Mouse (Mus musculus): Measurements from ENCODE around the gene Serpina3f. TPM values are rescaled to one million over a fixed set of nuclear protein-coding genes. Genes with fewer than 3 reads are reported as not detected.
"Not testable (repeated sequence)": the region's sequence is repeated elsewhere in the genome, so short reads cannot be mapped to it uniquely, and the experiment has no call there.

Gene Serpina3f
- polyA plus RNA-seq, 1 experiment from 2014 or later, result 4.1 TPM

- Histone ChIP-seq H3K36me3 (replicated peaks; ENCODE audit: insufficient read depth, low read length) (no peaks in the 10 kb centered on the region), H3K4me3 (ENCODE audit: low read depth, low read length) (no peak overlapping the region), H3K4me2 (ENCODE audit: low read depth, low read length) (no peak overlapping the region), H3K27ac (ENCODE audit: low read depth) (no peak overlapping the region), H3K9me3 (ENCODE audit: low read length) (no peaks in the 10 kb centered on the region), H3K27me3 (ENCODE audit: insufficient read depth, low read length) (no peaks in the 10 kb centered on the region), H3K9ac (replicated peaks) (no peak overlapping the region), H3K4me1 (ENCODE audit: insufficient read depth) (peaks cover 3% of the 10 kb centered on the region; the same call in 1 of the 2 replicates)
- TF ChIP-seq CTCF (IDR thresholded peaks at IDR 0.05; ENCODE audit: low read depth) (no peak), EP300 (IDR thresholded peaks at IDR 0.05; ENCODE audit: low read depth) (no peak)
- ATAC-seq (no peak), DNase-seq (no peak)
- 52% methylated on average over 1 of the region's 1 CpGs for WGBS (ENCODE audit: insufficient replicate concordance)
Measured at GRCm38 (mm10) chr12:104215249-104215648, 905 bp downstream of the Serpina3f start.

GRCm38 (mm10) chr12:104221616-104222015 lies 7.3 kb downstream of the Serpina3f start:
- Histone ChIP-seq H3K9me3 (ENCODE audit: low read length) (no peaks in the 10 kb centered on the region), H3K27me3 (ENCODE audit: insufficient read depth, low read length) (no peaks in the 10 kb centered on the region), H3K4me2 (ENCODE audit: low read depth, low read length) (no peak overlapping the region), H3K4me1 (ENCODE audit: insufficient read depth) (peaks cover 6% of the 10 kb centered on the region), H3K36me3 (replicated peaks; ENCODE audit: insufficient read depth, low read length) (no peaks in the 10 kb centered on the region), H3K9ac (replicated peaks) (no peak overlapping the region), H3K27ac (ENCODE audit: low read depth) (no peak overlapping the region), H3K4me3 (ENCODE audit: low read depth, low read length) (no peak overlapping the region)
- TF ChIP-seq CTCF (IDR thresholded peaks at IDR 0.05; ENCODE audit: low read depth), result no peak
- TF ChIP-seq EP300 (IDR thresholded peaks at IDR 0.05; ENCODE audit: low read depth), result no peak
- DNase-seq (no peak), ATAC-seq (no peak)
- 70% methylated on average over 1 of the region's 1 CpGs for WGBS (ENCODE audit: insufficient replicate concordance)

- no peaks in the 10 kb centered on the region for H3K27me3 ChIP-seq (ENCODE audit: insufficient read depth, low read length)
- H3K4me3 ChIP-seq (ENCODE audit: low read depth, low read length), result no peak overlapping the region
- WGBS (ENCODE audit: insufficient replicate concordance), result 33% methylated on average over 1 of the region's 1 CpGs
- H3K36me3 ChIP-seq (replicated peaks; ENCODE audit: insufficient read depth, low read length), result no peaks in the 10 kb centered on the region
- H3K27ac ChIP-seq (ENCODE audit: low read depth), result no peak overlapping the region
- ATAC-seq, result no peak
- H3K9ac ChIP-seq (replicated peaks), result no peak overlapping the region
- no peaks in the 10 kb centered on the region for H3K9me3 ChIP-seq (ENCODE audit: low read length)
- peaks cover 3% of the 10 kb centered on the region; the same call in 1 of the 2 replicates for H3K4me1 ChIP-seq (ENCODE audit: insufficient read depth)
- TF ChIP-seq EP300 (IDR thresholded peaks at IDR 0.05; ENCODE audit: low read depth) (no peak), CTCF (IDR thresholded peaks at IDR 0.05; ENCODE audit: low read depth) (no peak)
- H3K4me2 ChIP-seq (ENCODE audit: low read depth, low read length), result no peak overlapping the region
- no peak for DNase-seq
Measured at GRCm38 (mm10) chr12:104223690-104224089, 9.3 kb downstream of the Serpina3f start.

GRCm38 (mm10) chr12:104224598-104225300 lies 10.4 kb downstream of the Serpina3f start:
- WGBS (ENCODE audit: insufficient replicate concordance), result 43% methylated on average over 7 of the region's 7 CpGs
- H3K9ac ChIP-seq (replicated peaks), result no peak overlapping the region
- H3K4me3 ChIP-seq (ENCODE audit: low read depth, low read length), result no peak overlapping the region
- H3K4me2 ChIP-seq (ENCODE audit: low read depth, low read length), result no peak overlapping the region
- H3K27ac ChIP-seq (ENCODE audit: low read depth), result no peak overlapping the region
- H3K9me3 ChIP-seq (ENCODE audit: low read length), result no peaks in the 10 kb centered on the region
- peak; percentile 68 for ATAC-seq
- DNase-seq, result peak; percentile 35
- peaks cover 3% of the 10 kb centered on the region; the same call in 1 of the 2 replicates for H3K4me1 ChIP-seq (ENCODE audit: insufficient read depth)
- H3K36me3 ChIP-seq (replicated peaks; ENCODE audit: insufficient read depth, low read length), result no peaks in the 10 kb centered on the region
- H3K27me3 ChIP-seq (ENCODE audit: insufficient read depth, low read length), result no peaks in the 10 kb centered on the region
- TF ChIP-seq CTCF (IDR thresholded peaks at IDR 0.05; ENCODE audit: low read depth) (no peak), EP300 (IDR thresholded peaks at IDR 0.05; ENCODE audit: low read depth) (peak; percentile 58; the same call in 1 of the 2 replicates)

GRCm38 (mm10) chr12:104230762-104231161 lies 16.4 kb downstream of the Serpina3f start:
- peak; percentile 29; the same call in 1 of the 2 replicates for TF ChIP-seq EP300 (IDR thresholded peaks at IDR 0.05; ENCODE audit: low read depth)
- TF ChIP-seq CTCF (IDR thresholded peaks at IDR 0.05; ENCODE audit: low read depth), result no peak
- no peaks in the 10 kb centered on the region for H3K36me3 ChIP-seq (replicated peaks; ENCODE audit: insufficient read depth, low read length)
- H3K4me2 ChIP-seq (ENCODE audit: low read depth, low read length), result no peak overlapping the region
- H3K27me3 ChIP-seq (ENCODE audit: insufficient read depth, low read length), result no peaks in the 10 kb centered on the region
- peak; percentile 27; the same call in 1 of the 2 replicates for ATAC-seq
- H3K4me1 ChIP-seq (ENCODE audit: insufficient read depth), result 0 out of 2 replicates have a peak, but pooled peaks cover 3% of the 10 kb centered on the region
- DNase-seq, result no peak
- 39% methylated on average over 2 of the region's 2 CpGs for WGBS (ENCODE audit: insufficient replicate concordance)
- 0 out of 2 replicates have a peak overlapping the region, but pooled peaks have one; percentile 22 for H3K27ac ChIP-seq (ENCODE audit: low read depth)
- H3K9ac ChIP-seq (replicated peaks), result no peak overlapping the region
- no peak overlapping the region for H3K4me3 ChIP-seq (ENCODE audit: low read depth, low read length)
- no peaks in the 10 kb centered on the region for H3K9me3 ChIP-seq (ENCODE audit: low read length)

- no peaks in the 10 kb centered on the region for H3K27me3 ChIP-seq (ENCODE audit: insufficient read depth, low read length)
- H3K27ac ChIP-seq (ENCODE audit: low read depth), result peak within 1 kb of the TSS; percentile 34; the same call in 1 of the 2 replicates
- peak within 1 kb of the TSS; percentile 29 for H3K4me2 ChIP-seq (ENCODE audit: low read depth, low read length)
- TF ChIP-seq CTCF (IDR thresholded peaks at IDR 0.05; ENCODE audit: low read depth), result no peak
- TF ChIP-seq EP300 (IDR thresholded peaks at IDR 0.05; ENCODE audit: low read depth), result peak; percentile 63
- H3K36me3 ChIP-seq (replicated peaks; ENCODE audit: insufficient read depth, low read length), result no peaks in the 10 kb centered on the region
- no peaks in the 10 kb centered on the region for H3K9me3 ChIP-seq (ENCODE audit: low read length)
- H3K4me3 ChIP-seq (ENCODE audit: low read depth, low read length), result peak within 1 kb of the TSS; percentile 21; the same call in 1 of the 2 replicates
- H3K9ac ChIP-seq (replicated peaks), result no peak within 1 kb of the TSS; the same call in 1 of the 2 replicates
- DNase-seq (no peak), ATAC-seq (peak; percentile 49)
- 31% methylated on average over 5 of the region's 5 CpGs for WGBS (ENCODE audit: insufficient replicate concordance)
- H3K4me1 ChIP-seq (ENCODE audit: insufficient read depth), result 0 out of 2 replicates have a peak, but pooled peaks cover 3% of the 10 kb centered on the region
Measured at GRCm38 (mm10) chr12:104235915-104236314, 21.6 kb downstream of the Serpina3f start, which contains the start of gene Serpina3g. TSS of gene Serpina3g (plus strand) at chr12:104236245.

- H3K27me3 ChIP-seq (ENCODE audit: insufficient read depth, low read length); H3K27ac ChIP-seq (ENCODE audit: low read depth); H3K4me1 ChIP-seq (ENCODE audit: insufficient read depth); H3K4me3 ChIP-seq (ENCODE audit: low read depth, low read length); H3K9me3 ChIP-seq (ENCODE audit: low read length); ATAC-seq; H3K9ac ChIP-seq (replicated peaks); H3K4me2 ChIP-seq (ENCODE audit: low read depth, low read length); DNase-seq; H3K36me3 ChIP-seq (replicated peaks; ENCODE audit: insufficient read depth, low read length): not testable (repeated sequence)
- 68% methylated on average over 1 of the region's 1 CpGs for WGBS (ENCODE audit: insufficient replicate concordance)
Measured at GRCm38 (mm10) chr12:104238048-104238447, 23.7 kb downstream of the Serpina3f start.

Data from liver, postnatal 0 days (tissue).